Mouse (Mus musculus): ENCODE results near the gene Ska2.

DNA sequence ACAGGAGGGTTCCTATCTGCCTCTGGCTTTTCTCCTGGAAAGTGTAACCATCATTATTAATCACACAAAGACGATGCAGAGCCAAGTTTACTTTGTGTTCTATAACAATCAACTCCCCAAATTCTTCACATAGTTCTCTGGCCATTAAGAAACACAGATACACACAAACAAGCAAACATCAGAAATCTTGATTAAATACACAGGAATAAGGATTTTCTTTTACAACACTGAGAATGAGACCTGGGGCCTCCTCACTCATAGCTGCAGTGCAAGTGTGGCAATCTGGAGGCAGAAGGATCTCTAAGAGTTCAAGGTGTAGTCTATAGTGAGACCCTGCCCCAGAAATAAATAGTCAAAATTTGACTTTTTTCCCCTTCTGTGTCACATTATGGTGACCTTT lies 25.3 kb upstream of the Ska2 start:
- TF ChIP-seq CTCF (IDR thresholded peaks at IDR 0.05; ENCODE audit: low read depth) (no peak), EP300 (IDR thresholded peaks at IDR 0.05; ENCODE audit: low read depth) (no peak)
